Mouse (Mus musculus) midbrain, embryonic 11.5 days (tissue): ENCODE measurements around the gene Crabp2. TPM values are rescaled to one million over a fixed set of nuclear protein-coding genes. Genes with fewer than 3 reads are reported as not detected.

ENCODE experiments used
- polyA plus RNA-seq: library from polyadenylated mRNA; unstranded; fragments of >200 nt; fragmentation: Nextera tagmentation; extraction: Ambion mirVana; gene quantifications from 2 replicates; pipeline ENCODE4 v1.2.1, GENCODE M21; 2014

Gene Crabp2
- polyA plus RNA-seq, 1 experiment from 2014 or later, result 540 TPM

Other genes with a start within 250 kb of the Crabp2 start
- gene Lrrc71, start 200.0 kb upstream of the Crabp2 start, polyA plus RNA-seq, result 0.08 and 0.21 TPM in 2 replicates
- gene Ntrk1, start 153.5 kb upstream of the Crabp2 start, polyA plus RNA-seq, result 2.4 and 3.2 TPM in 2 replicates
- 0.51 and 0.71 TPM in 2 replicates for gene Insrr, start 151.7 kb upstream of the Crabp2 start, polyA plus RNA-seq
- gene Pear1, start 124.4 kb upstream of the Crabp2 start, polyA plus RNA-seq, result 5.4 and 6.9 TPM in 2 replicates
- not detected in 2 replicates for gene Sh2d2a, start 101.9 kb upstream of the Crabp2 start, polyA plus RNA-seq
- 18.4 and 20.4 TPM in 2 replicates for gene Prcc, start 63.1 kb upstream of the Crabp2 start, polyA plus RNA-seq
- gene Hdgf, start 42.3 kb upstream of the Crabp2 start, polyA plus RNA-seq, result 245 and 268 TPM in 2 replicates
- gene Mrpl24, start 29.2 kb upstream of the Crabp2 start, polyA plus RNA-seq, result 73.9 and 84.5 TPM in 2 replicates
- gene Isg20l2, start 18.4 kb upstream of the Crabp2 start, polyA plus RNA-seq, result 53.9 and 54.8 TPM in 2 replicates
- 14.6 and 17.0 TPM in 2 replicates for gene Rrnad1, start 17.9 kb upstream of the Crabp2 start, polyA plus RNA-seq
- gene Nes, start 22.4 kb downstream of the Crabp2 start, polyA plus RNA-seq, result 70.3 and 85.4 TPM in 2 replicates
- 0.37 and 0.44 TPM in 2 replicates for gene Bcan, start 51.6 kb downstream of the Crabp2 start, polyA plus RNA-seq
- 0.11 TPM in 1 of 2 replicates, not detected in the other for gene Hapln2, start 78.9 kb downstream of the Crabp2 start, polyA plus RNA-seq
- gene Gpatch4, start 94.4 kb downstream of the Crabp2 start, polyA plus RNA-seq, result 31.8 and 32.9 TPM in 2 replicates
- 126 and 128 TPM in 2 replicates for gene Naxe, start 109.8 kb downstream of the Crabp2 start, polyA plus RNA-seq
- not detected in 2 replicates for gene Ttc24, start 129.6 kb downstream of the Crabp2 start, polyA plus RNA-seq
- 15.0 and 16.5 TPM in 2 replicates for gene Iqgap3, start 133.3 kb downstream of the Crabp2 start, polyA plus RNA-seq
- 9.0 and 10.9 TPM in 2 replicates for gene Mef2d, start 193.7 kb downstream of the Crabp2 start, polyA plus RNA-seq